ENCODE assay signal across 15 mouse cellular contexts in genomic region chr5:54632281-54632680, GRCm38 (mm10).
A peak's percentile ranks its signal among the peaks of the same experiment; 100 is the strongest.
DNase-seq lines count a peak whose midpoint lies in the region; ATAC-seq and TF ChIP-seq lines count a peak whose summit lies in the region.
"Had no signal": no experiment of that assay in that cellular context is flagged by ENCODE, and none has a peak within 500 bp of the region (broad histone marks: within the 10 kb centered on the region; RNA-seq: fewer than 3 reads in every experiment).

No protein-coding gene starts in this region.

- no peak overlapping the region for H3K27ac ChIP-seq in limb, embryonic 10.5 days
- H3K27ac ChIP-seq in kidney, embryonic 15.5 days, result no peak overlapping the region
- H3K27ac ChIP-seq: embryonic facial prominence, embryonic 13.5 days; hindbrain, embryonic 15.5 days; limb, embryonic 15.5 days had no signal

- H3K4me2 ChIP-seq in kidney, embryonic 15.5 days, result no peak overlapping the region
- H3K4me2 ChIP-seq: embryonic facial prominence, embryonic 13.5 days; hindbrain, embryonic 15.5 days; limb, embryonic 15.5 days had no signal

- peak; percentile 47 to 62 for DNase-seq in cerebellum, postnatal 25 days
- no peak for DNase-seq in cerebellum, adult 9-11 months
- peak; percentile 7 for DNase-seq in layer of hippocampus, adult 11-12 months (ENCODE audit: low spot score)
- no peak for DNase-seq in layer of hippocampus, postnatal 10 days (ENCODE audit: low spot score in 2 of 2)
- peak; percentile 27 for DNase-seq in brain, embryonic 14.5 days (ENCODE audit: low read depth)
- DNase-seq in limb, embryonic 10.5 days (ENCODE audit: low spot score), result peak; percentile 48
- DNase-seq in urinary bladder, postnatal 14 days (ENCODE audit: low spot score), result no peak
- DNase-seq: kidney, adult 9 months; lung, adult 2 months; right cerebral cortex, adult 18-20 months had no signal

- H3K4me1 ChIP-seq in limb, embryonic 10.5 days, result peaks cover 5% of the 10 kb centered on the region
- H3K4me1 ChIP-seq in kidney, embryonic 15.5 days, result no peaks in the 10 kb centered on the region
- H3K4me1 ChIP-seq: embryonic facial prominence, embryonic 13.5 days; hindbrain, embryonic 15.5 days; limb, embryonic 15.5 days had no signal

- 58% methylated on average over 3 of the region's 3 CpGs for WGBS in limb, embryonic 10.5 days
- 83% methylated on average over 3 of the region's 3 CpGs for WGBS in kidney, embryonic 15.5 days

- no peak overlapping the region for H3K4me3 ChIP-seq in limb, embryonic 10.5 days
- no peak overlapping the region for H3K4me3 ChIP-seq in kidney, embryonic 15.5 days (replicated peaks)
- H3K4me3 ChIP-seq: embryonic facial prominence, embryonic 13.5 days; hindbrain, embryonic 15.5 days; limb, embryonic 15.5 days had no signal

- TF ChIP-seq POLR2A in brain, embryonic 14.5 days (IDR thresholded peaks at IDR 0.05; ENCODE audit: borderline replicate concordance, extremely low read depth, insufficient read depth, insufficient read length, poor library complexity, severe bottlenecking), result no peak

- no peak for TF ChIP-seq CTCF in brain, embryonic 14.5 days (IDR thresholded peaks at IDR 0.05; ENCODE audit: borderline replicate concordance, extremely low read depth, insufficient read depth, insufficient read length)

- no peaks in the 10 kb centered on the region for H3K9me3 ChIP-seq in limb, embryonic 10.5 days (replicated peaks)
- no peaks in the 10 kb centered on the region for H3K9me3 ChIP-seq in kidney, embryonic 15.5 days (replicated peaks)
- H3K9me3 ChIP-seq: embryonic facial prominence, embryonic 13.5 days; hindbrain, embryonic 15.5 days; limb, embryonic 15.5 days had no signal

- no peak overlapping the region for H3K9ac ChIP-seq in kidney, embryonic 15.5 days
- H3K9ac ChIP-seq: embryonic facial prominence, embryonic 13.5 days; hindbrain, embryonic 15.5 days; limb, embryonic 15.5 days had no signal

- ATAC-seq in kidney, embryonic 15.5 days (replicated peaks; ENCODE audit: low FRiP score), result no peak
- ATAC-seq: midbrain, embryonic 16.5 days had no signal

- no peaks in the 10 kb centered on the region for H3K27me3 ChIP-seq in limb, embryonic 10.5 days (ENCODE audit: low read depth, poor library complexity, severe bottlenecking)
- no peaks in the 10 kb centered on the region for H3K27me3 ChIP-seq in kidney, embryonic 15.5 days
- H3K27me3 ChIP-seq: embryonic facial prominence, embryonic 13.5 days; hindbrain, embryonic 15.5 days; limb, embryonic 15.5 days had no signal

- no peaks in the 10 kb centered on the region for H3K36me3 ChIP-seq in limb, embryonic 10.5 days
- no peaks in the 10 kb centered on the region for H3K36me3 ChIP-seq in kidney, embryonic 15.5 days
- H3K36me3 ChIP-seq: embryonic facial prominence, embryonic 13.5 days; hindbrain, embryonic 15.5 days; limb, embryonic 15.5 days had no signal

Comparison
In these comparisons a context has a peak if more than half of its experiments do, and no peak if none do; other contexts are left out.
1. DNase-seq: peak in cerebellum, postnatal 25 days (2 of 2), layer of hippocampus, adult 11-12 months (single experiment), brain, embryonic 14.5 days (single experiment) and limb, embryonic 10.5 days (single experiment); none in cerebellum, adult 9-11 months (single experiment), layer of hippocampus, postnatal 10 days (0 of 2) and urinary bladder, postnatal 14 days (single experiment).